Mouse (Mus musculus) adrenal gland, adult 18-20 months (tissue): ENCODE data around the gene Kap. TPM values are rescaled to one million over a fixed set of nuclear protein-coding genes. Genes with fewer than 3 reads are reported as not detected.
"Not testable (repeated sequence)": the region's sequence is repeated elsewhere in the genome, so short reads cannot be mapped to it uniquely, and the experiment has no call there.

Experiments
- DNase-seq, 2 experiments: peaks; one replicate each; pipeline ENCODE4 v3.0.0; 2021 to 2022; ENCODE audit warnings: low spot score in 2 of 2
- long read RNA-seq, 2 experiments: library from polyadenylated mRNA; stranded (forward); transcript quantifications; one replicate each; pipeline ENCODE4 v2.0.0; 2021
- total RNA-seq, 2 experiments: library from RNA; stranded (reverse); gene quantifications; 1 replicate in 1 of 2; 2 replicates in 1 of 2; pipeline ENCODE4 v1.2.3; 2021

Kap gene
- total RNA-seq: not detected
- long read RNA-seq, experiment 1: 0 reads
- long read RNA-seq, experiment 2: 0 reads

DNA sequence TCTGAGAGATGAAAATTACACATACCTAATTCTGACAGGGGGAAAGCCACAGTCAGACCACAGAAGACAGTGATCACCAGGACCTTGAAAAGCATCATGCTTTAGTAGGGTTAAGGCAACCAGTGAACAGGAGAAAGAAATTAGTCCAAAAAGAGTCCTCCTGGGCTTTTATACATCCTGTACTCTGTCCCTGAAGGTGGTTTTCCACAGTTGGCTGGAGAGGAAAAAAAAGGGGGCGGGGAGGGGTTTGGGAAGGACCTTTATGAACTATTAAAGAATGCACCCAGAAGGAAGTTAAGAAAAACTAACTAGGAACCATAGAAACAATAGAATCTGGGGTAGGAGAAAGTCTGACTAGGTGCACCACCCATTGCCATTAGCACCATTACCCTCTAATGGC, at the start of gene Kap:
TSS of gene Kap (minus strand) at position 237 of the 400 bp plus-strand sequence.
- DNase-seq: no peak

DNA sequence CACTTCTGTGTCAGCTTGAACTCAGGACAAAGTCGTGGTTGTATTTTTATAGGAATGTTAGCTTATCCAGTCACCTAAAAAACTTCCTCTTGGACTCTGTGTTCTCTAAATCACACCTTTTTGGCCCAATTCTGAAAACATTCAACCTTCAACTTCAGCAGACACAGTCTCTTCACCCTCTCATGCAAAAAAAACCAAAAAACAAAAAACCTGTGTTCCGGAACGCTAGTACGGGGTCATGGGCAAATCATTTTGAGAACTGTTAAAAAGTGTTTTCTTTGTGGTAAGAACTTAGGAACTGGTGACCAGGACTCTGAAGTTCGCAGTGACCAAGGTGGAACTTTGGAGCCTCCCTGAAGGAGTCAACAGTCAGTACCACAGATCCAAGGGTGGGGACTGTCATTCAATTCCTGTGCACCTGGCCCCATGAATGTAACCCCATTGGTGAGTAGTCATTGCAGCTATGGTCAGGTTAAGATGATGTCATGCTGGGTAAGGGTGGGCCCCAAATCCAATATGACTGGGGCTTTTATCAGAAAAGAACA, 32.4 kb upstream of the Kap start:
- no peak for DNase-seq

DNA sequence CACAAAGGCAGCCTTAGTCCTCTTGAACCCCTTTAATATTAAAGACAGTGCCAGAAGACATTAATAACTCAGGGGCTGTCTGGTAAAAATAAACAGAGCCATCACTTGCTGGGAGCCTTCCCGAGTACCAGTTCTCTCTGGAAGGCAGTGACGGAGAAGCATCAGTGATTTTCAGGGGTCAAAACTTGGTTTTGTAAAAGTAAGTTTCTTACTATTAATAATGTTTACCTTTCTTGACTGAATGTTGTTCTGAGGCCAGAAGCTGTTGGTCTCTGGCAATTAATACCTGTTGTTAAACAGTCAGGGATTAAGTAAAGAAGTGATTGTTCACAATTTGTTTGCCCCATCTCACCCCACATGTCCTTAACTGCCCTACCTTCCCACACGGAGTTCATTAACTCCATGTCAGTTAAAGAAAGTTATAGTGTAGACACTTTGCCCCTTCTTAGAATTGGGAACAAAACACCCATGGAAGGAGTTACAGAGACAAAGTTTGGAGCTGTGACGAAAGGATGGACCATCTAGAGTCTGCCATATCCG, 30.0 kb upstream of the Kap start:
- DNase-seq: no peak

DNA sequence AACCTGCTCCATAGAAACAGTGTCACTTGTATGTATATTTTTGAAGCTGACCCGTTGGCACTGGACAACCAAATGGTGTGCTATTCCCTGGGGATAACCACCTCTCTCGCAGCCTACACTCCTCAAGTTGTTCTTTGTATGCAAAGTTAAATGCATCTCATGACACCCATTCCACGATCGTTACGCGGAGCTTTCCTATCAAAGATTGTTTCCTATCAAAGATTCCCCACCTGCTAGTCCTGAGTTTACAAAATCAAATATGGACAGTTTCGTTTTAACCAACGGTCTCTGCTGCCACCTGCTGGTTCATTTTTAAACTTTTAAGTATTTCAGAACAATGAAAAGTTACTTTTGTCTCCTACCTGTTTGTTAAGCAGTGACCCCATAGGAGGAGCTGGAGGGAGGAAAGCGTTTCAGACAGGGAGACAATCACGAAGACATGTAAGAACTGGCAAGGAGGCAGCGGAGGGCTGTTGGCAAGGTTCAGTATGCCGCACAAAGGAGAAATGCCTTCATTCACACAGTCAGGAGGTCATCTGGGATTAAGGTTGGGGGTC, 22.4 kb upstream of the Kap start:
- DNase-seq: peak; percentile 22 to 26

DNA sequence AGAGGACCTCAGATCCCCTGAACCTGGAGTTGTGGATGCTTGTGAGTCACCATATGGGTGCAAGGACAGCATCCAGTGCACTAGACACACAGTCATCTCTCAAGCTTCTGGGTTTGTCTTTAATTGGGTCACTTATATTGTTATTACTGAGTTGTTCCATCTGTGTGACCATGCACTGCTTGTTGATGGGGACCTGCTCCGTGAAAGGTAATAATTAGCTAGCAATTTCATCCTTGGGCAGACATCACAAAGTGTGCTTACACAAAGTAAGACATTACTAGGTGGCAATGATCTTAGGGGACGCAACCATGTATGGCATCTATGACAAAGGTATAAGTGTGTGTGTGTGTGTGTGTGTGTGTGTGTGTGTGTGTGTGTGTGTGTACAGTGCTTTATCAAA, 19.1 kb upstream of the Kap start:
- no peak for DNase-seq

DNA sequence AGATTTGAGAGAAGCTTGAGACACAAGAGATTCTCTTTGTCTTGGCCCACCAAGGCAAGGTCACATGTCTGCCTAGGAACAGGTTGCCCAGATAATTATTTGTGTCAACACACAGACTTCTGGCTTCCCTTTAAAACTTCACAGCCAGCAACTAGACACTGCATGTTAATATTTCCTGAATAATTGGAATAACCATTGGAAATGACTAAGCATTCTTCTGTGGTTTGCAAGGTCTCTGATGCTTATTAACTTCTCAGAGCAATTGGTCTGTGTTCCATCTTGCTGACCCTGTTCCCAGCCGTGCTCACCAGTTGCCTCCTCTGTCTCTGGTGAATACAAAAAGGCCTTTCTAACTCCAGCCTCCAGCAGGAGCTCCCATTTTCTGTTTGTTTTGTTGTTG, 17.6 kb upstream of the Kap start:
- no peak for DNase-seq

DNA sequence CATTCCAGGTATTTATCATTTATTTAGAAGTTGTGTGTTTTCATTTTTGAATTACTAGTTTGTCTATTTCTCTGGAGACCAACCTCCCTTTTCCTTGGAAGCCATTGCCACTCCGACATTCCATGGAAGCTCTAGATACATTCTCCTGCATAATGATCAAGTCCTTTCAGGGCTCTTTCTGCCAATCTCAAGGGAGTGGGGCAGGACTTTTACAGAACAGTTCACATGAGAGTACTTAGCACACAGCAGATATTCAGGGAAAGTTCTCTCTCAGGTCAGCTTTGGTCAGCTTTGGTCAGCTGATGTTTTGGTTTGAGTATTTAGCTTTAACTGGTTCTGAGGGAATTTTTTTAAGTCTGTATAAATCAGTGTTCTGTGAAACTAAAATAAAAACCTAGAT, 14.8 kb upstream of the Kap start:
- DNase-seq: no peak

DNA sequence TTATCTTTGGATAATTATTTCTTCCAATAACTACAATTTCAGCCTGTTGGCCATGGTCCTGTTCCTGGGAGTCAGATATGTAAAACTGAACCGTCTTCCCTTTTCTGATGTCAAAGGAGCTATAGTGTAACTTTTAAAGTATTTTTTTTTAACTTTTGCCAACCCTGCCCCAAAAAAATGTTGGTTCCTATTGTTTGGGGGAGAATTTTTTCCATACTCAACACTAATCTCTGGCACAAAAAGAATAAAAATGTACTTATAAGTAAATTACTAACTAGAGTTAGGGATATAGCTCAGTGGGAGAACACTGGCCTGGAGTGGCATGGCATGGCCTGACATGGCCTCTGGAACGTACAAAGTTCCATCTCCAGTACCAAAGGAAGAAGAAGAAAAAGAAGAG, 2.3 kb upstream of the Kap start:
- no peak for DNase-seq

DNA sequence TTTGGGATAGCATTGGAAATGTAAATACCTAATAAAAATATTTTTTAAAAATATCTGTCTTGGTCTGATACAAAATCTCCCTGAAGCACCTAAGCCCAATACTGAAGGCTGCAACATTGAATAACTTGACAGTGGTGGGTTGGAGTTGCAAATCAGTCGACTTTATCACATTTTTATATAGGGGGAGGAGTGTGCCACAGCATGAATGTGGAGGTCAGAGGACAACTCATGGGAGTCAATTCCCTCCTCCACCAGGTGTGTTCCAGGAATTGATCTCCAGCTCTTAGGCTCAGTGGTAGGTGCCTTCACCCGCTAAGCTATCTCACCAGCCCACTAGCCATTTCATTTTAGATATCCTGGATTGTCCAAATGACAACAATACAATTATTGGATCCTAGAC, 4.2 kb downstream of the Kap start:
- no peak for DNase-seq

DNA sequence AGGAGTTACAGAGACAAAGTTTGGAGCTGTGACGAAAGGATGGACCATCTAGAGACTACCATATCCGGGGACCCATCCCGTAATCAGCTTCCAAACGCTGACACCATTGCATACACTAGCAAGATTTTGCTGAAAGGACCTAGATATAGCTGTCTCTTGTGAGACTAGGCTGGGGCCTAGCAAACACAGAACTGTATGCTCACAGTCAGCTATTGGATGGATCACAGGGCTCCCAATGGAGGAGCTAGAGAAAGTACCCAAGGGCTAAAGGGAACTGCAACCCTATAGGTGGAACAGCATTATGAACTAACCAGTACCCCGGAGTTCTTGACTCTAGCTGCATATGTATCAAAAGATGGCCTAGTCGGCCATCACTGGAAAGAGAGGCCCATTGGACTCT, 4.7 kb downstream of the Kap start:
- not testable (repeated sequence) for DNase-seq

DNA sequence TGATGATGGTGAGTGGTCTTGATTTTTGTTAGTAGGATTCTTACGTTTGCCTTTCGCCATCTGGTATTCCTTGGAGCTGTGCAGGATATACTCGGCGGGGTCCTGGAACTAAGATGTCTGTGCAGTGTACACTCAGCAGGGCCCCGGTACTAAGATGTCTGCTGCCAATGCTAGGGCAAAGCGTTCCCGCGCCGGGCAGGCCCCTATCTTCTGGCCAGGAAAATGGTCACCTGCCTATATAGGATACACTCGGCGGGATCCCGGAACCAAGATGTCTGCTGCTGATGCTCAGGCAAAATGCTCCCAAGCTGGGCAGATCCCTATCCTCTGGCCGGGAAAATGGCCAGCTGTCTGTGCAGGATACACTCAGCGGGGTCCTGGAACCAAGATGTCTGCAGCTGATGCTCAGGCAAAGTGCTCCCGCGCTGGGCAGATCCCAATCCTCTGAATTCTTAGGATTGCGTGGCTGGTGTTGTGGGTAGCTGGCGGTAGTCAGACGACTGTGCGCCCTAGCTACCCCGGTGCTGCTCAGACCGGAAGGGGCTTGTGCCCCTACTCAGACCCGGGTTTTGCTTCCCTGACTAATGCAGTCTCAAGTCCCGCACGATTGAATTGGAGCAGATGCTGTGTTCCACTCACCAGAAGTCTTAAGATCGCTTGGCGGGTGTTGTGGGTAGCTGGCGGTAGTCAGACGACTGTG, 15.1 kb downstream of the Kap start:
- not testable (repeated sequence) for DNase-seq

DNA sequence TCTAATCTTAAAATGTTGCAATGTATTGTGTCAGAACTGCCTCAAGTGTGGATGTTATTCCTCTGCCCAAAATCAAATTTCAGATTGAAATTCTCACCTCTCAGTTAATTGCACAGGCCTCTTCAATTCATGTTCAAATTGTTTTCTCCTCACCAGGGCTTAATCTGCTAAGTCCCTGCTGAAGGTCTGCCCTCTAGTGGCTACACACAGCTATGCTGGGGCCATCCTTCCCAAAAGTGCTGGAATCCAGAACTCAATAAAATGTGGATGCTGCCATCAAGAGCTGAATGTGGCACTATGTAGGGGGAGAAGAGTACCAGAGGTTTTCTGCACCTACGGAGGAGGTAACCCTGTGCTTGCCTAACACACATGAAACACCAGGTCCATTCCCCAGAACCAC, 41.2 kb downstream of the Kap start:
- no peak for DNase-seq

Other genes with a start within 250 kb of the Kap start
- 10 to 100 TPM; 32.6 to 55.2 TPM for gene Etv6, start 181.9 kb upstream of the Kap start, total RNA-seq